Mouse (Mus musculus): ENCODE data around the gene Sestd1.

Gene Sestd1

GRCm38 (mm10) chr2:77280512-77281409 is at the start of gene Sestd1:
TSS of gene Sestd1 (minus strand) at chr2:77280592.
- DNase-seq (ENCODE audit: inconsistent age in 2 of 2, low spot score in 1 of 2) = peak; percentile 82 to 90

GRCm38 (mm10) chr2:77327246-77327645 is 46.9 kb upstream of the Sestd1 start:
- no peak for DNase-seq (ENCODE audit: inconsistent age in 2 of 2, low spot score in 1 of 2)

- DNase-seq (ENCODE audit: inconsistent age in 2 of 2, low spot score in 1 of 2) = no peak
Measured at GRCm38 (mm10) chr2:77323739-77324138, 43.3 kb upstream of the Sestd1 start.

- DNase-seq (ENCODE audit: inconsistent age in 2 of 2, low spot score in 1 of 2) = no peak
Measured at GRCm38 (mm10) chr2:77323156-77323555, 42.8 kb upstream of the Sestd1 start.

- DNase-seq (ENCODE audit: inconsistent age in 2 of 2, low spot score in 1 of 2) = no peak
Measured at GRCm38 (mm10) chr2:77319196-77319595, 38.8 kb upstream of the Sestd1 start.

- no peak for DNase-seq (ENCODE audit: inconsistent age in 2 of 2, low spot score in 1 of 2)
Measured at GRCm38 (mm10) chr2:77316961-77317360, 36.6 kb upstream of the Sestd1 start.

- DNase-seq (ENCODE audit: inconsistent age in 2 of 2, low spot score in 1 of 2) = no peak
Measured at GRCm38 (mm10) chr2:77313846-77314245, 33.5 kb upstream of the Sestd1 start.

- DNase-seq (ENCODE audit: inconsistent age in 2 of 2, low spot score in 1 of 2) = no peak
Measured at GRCm38 (mm10) chr2:77312616-77313015, 32.2 kb upstream of the Sestd1 start.

GRCm38 (mm10) chr2:77309313-77309712 is 28.9 kb upstream of the Sestd1 start:
- peak; percentile 52 to 90 for DNase-seq (ENCODE audit: inconsistent age in 2 of 2, low spot score in 1 of 2)

GRCm38 (mm10) chr2:77304494-77304893 is 24.1 kb upstream of the Sestd1 start:
- no peak for DNase-seq (ENCODE audit: inconsistent age in 2 of 2, low spot score in 1 of 2)

GRCm38 (mm10) chr2:77303716-77304115 is 23.3 kb upstream of the Sestd1 start:
- no peak for DNase-seq (ENCODE audit: inconsistent age in 2 of 2, low spot score in 1 of 2)

GRCm38 (mm10) chr2:77302655-77303348 is 22.4 kb upstream of the Sestd1 start:
- no peak for DNase-seq (ENCODE audit: inconsistent age in 2 of 2, low spot score in 1 of 2)

- no peak for DNase-seq (ENCODE audit: inconsistent age in 2 of 2, low spot score in 1 of 2)
Measured at GRCm38 (mm10) chr2:77301687-77302389, 21.4 kb upstream of the Sestd1 start.

- no peak for DNase-seq (ENCODE audit: inconsistent age in 2 of 2, low spot score in 1 of 2)
Measured at GRCm38 (mm10) chr2:77289701-77290100, 9.3 kb upstream of the Sestd1 start.

- DNase-seq (ENCODE audit: inconsistent age in 2 of 2, low spot score in 1 of 2) = no peak
Measured at GRCm38 (mm10) chr2:77286755-77287154, 6.4 kb upstream of the Sestd1 start.

GRCm38 (mm10) chr2:77284281-77284899 is 4.0 kb upstream of the Sestd1 start:
- DNase-seq (ENCODE audit: inconsistent age in 2 of 2, low spot score in 1 of 2) = peak in 1 of 2 experiments; percentile 69

GRCm38 (mm10) chr2:77279861-77280511 is 406 bp downstream of the Sestd1 start:
- DNase-seq (ENCODE audit: inconsistent age in 2 of 2, low spot score in 1 of 2) = peak; percentile 38 to 72

GRCm38 (mm10) chr2:77277272-77277671 is 3.1 kb downstream of the Sestd1 start:
- no peak for DNase-seq (ENCODE audit: inconsistent age in 2 of 2, low spot score in 1 of 2)

- DNase-seq (ENCODE audit: inconsistent age in 2 of 2, low spot score in 1 of 2) = no peak
Measured at GRCm38 (mm10) chr2:77275851-77276250, 4.5 kb downstream of the Sestd1 start.

- DNase-seq (ENCODE audit: inconsistent age in 2 of 2, low spot score in 1 of 2) = peak; percentile 63 to 79
Measured at GRCm38 (mm10) chr2:77274976-77275641, 5.3 kb downstream of the Sestd1 start.
